Mouse (Mus musculus): ENCODE measurements around the gene Dcdc2b. TPM values are rescaled to one million over a fixed set of nuclear protein-coding genes. Genes with fewer than 3 reads are reported as not detected.

The Dcdc2b gene
- total and polyA plus RNA-seq, 2 experiments from 2014 or later = 0.82 to 2.7 TPM

- Histone ChIP-seq H3K27ac (ENCODE audit: low read depth, low read length) (no peak overlapping the region), H3K4me3 (ENCODE audit: low read depth, low read length) (no peak overlapping the region), H3K27me3 (ENCODE audit: insufficient read depth, low read length) (no peaks in the 10 kb centered on the region), H3K4me2 (ENCODE audit: low read depth, low read length, poor library complexity, severe bottlenecking) (no peak overlapping the region), H3K36me3 (ENCODE audit: insufficient read depth, low read length) (no peaks in the 10 kb centered on the region), H3K9ac (replicated peaks; ENCODE audit: low read length, poor library complexity, severe bottlenecking) (no peak overlapping the region), H3K9me3 (ENCODE audit: low read length) (no peaks in the 10 kb centered on the region), H3K4me1 (ENCODE audit: insufficient read depth, low read length) (no peaks in the 10 kb centered on the region)
- no peak for TF ChIP-seq CTCF (IDR thresholded peaks at IDR 0.05)
- DNase-seq (ENCODE audit: low spot score) = no peak
- no peak for ATAC-seq (ENCODE audit: low FRiP score)
- 80% methylated on average over 8 of the region's 8 CpGs for WGBS
Observed at GRCm38 (mm10) chr4:129563718-129564117, 50.3 kb downstream of the Dcdc2b start.

- Histone ChIP-seq H3K27me3 (ENCODE audit: insufficient read depth, low read length) (no peaks in the 10 kb centered on the region), H3K4me1 (ENCODE audit: insufficient read depth, low read length) (no peaks in the 10 kb centered on the region; the same call in 1 of the 2 replicates), H3K9me3 (ENCODE audit: low read length) (no peaks in the 10 kb centered on the region), H3K27ac (ENCODE audit: low read depth, low read length) (no peak overlapping the region), H3K36me3 (ENCODE audit: insufficient read depth, low read length) (no peaks in the 10 kb centered on the region), H3K4me2 (ENCODE audit: low read depth, low read length, poor library complexity, severe bottlenecking) (no peak overlapping the region), H3K9ac (replicated peaks; ENCODE audit: low read length, poor library complexity, severe bottlenecking) (no peak overlapping the region), H3K4me3 (ENCODE audit: low read depth, low read length) (no peak overlapping the region)
- ATAC-seq (ENCODE audit: low FRiP score) = no peak
- WGBS = 90% methylated on average over 5 of the region's 5 CpGs
- DNase-seq (ENCODE audit: low spot score) = no peak
- TF ChIP-seq CTCF (IDR thresholded peaks at IDR 0.05) = no peak
Observed at GRCm38 (mm10) chr4:129561184-129561583, 52.9 kb downstream of the Dcdc2b start.

Other genes starting within 250 kb of the Dcdc2b start
- gene Zbtb8a, start 236.1 kb downstream of the Dcdc2b start, total RNA-seq (2014; rRNA removed) = 22.9 and 25.2 TPM in 2 replicates
- gene Zbtb8a, start 236.1 kb downstream of the Dcdc2b start, polyA plus RNA-seq (2015; fragmentation: Nextera tagmentation; extraction: Ambion mirVana) = 15.5 and 15.8 TPM in 2 replicates
- gene Zbtb8b, start 173.4 kb downstream of the Dcdc2b start, total RNA-seq (2014; rRNA removed) = 14.3 and 15.1 TPM in 2 replicates
- 14.5 and 15.9 TPM in 2 replicates for gene Zbtb8b, start 173.4 kb downstream of the Dcdc2b start, polyA plus RNA-seq (2015; fragmentation: Nextera tagmentation; extraction: Ambion mirVana)
- 53.7 and 58.9 TPM in 2 replicates for gene Bsdc1, start 152.7 kb downstream of the Dcdc2b start, total RNA-seq (2014; rRNA removed)
- 27.0 and 27.1 TPM in 2 replicates for gene Bsdc1, start 152.7 kb downstream of the Dcdc2b start, polyA plus RNA-seq (2015; fragmentation: Nextera tagmentation; extraction: Ambion mirVana)
- 0.16 and 2.5 TPM in 2 replicates for gene Tssk3, start 123.2 kb downstream of the Dcdc2b start, total RNA-seq (2014; rRNA removed)
- gene Tssk3, start 123.2 kb downstream of the Dcdc2b start, polyA plus RNA-seq (2015; fragmentation: Nextera tagmentation; extraction: Ambion mirVana) = 1.7 and 1.8 TPM in 2 replicates
- 2.2 TPM in 1 of 2 replicates, not detected in the other for gene Fam229a, start 123.1 kb downstream of the Dcdc2b start, total RNA-seq (2014; rRNA removed)
- 4.3 and 5.4 TPM in 2 replicates for gene Fam229a, start 123.1 kb downstream of the Dcdc2b start, polyA plus RNA-seq (2015; fragmentation: Nextera tagmentation; extraction: Ambion mirVana)
- 1,529 and 1,586 TPM in 2 replicates for gene Marcksl1, start 100.7 kb downstream of the Dcdc2b start, total RNA-seq (2014; rRNA removed)
- gene Marcksl1, start 100.7 kb downstream of the Dcdc2b start, polyA plus RNA-seq (2015; fragmentation: Nextera tagmentation; extraction: Ambion mirVana) = 1,678 and 1,776 TPM in 2 replicates
- 28.3 and 31.2 TPM in 2 replicates for gene Hdac1, start 71.5 kb downstream of the Dcdc2b start, total RNA-seq (2014; rRNA removed)
- gene Hdac1, start 71.5 kb downstream of the Dcdc2b start, polyA plus RNA-seq (2015; fragmentation: Nextera tagmentation; extraction: Ambion mirVana) = 48.4 and 48.9 TPM in 2 replicates
- gene Lck, start 40.6 kb downstream of the Dcdc2b start, total RNA-seq (2014; rRNA removed) = 17.5 and 20.4 TPM in 2 replicates
- gene Lck, start 40.6 kb downstream of the Dcdc2b start, polyA plus RNA-seq (2015; fragmentation: Nextera tagmentation; extraction: Ambion mirVana) = 17.5 and 20.7 TPM in 2 replicates
- not detected in 2 replicates for gene Fam167b, start 35.7 kb downstream of the Dcdc2b start, total RNA-seq (2014; rRNA removed)
- gene Fam167b, start 35.7 kb downstream of the Dcdc2b start, polyA plus RNA-seq (2015; fragmentation: Nextera tagmentation; extraction: Ambion mirVana) = not detected in 2 replicates
- gene Eif3i, start 13.6 kb downstream of the Dcdc2b start, total RNA-seq (2014; rRNA removed) = 282 and 300 TPM in 2 replicates
- 213 and 222 TPM in 2 replicates for gene Eif3i, start 13.6 kb downstream of the Dcdc2b start, polyA plus RNA-seq (2015; fragmentation: Nextera tagmentation; extraction: Ambion mirVana)
- 146 and 189 TPM in 2 replicates for gene Tmem234, start 13.6 kb downstream of the Dcdc2b start, total RNA-seq (2014; rRNA removed)
- gene Tmem234, start 13.6 kb downstream of the Dcdc2b start, polyA plus RNA-seq (2015; fragmentation: Nextera tagmentation; extraction: Ambion mirVana) = 210 and 232 TPM in 2 replicates
- gene Iqcc, start 4.8 kb upstream of the Dcdc2b start, total RNA-seq (2014; rRNA removed) = 7.9 and 33.0 TPM in 2 replicates
- gene Iqcc, start 4.8 kb upstream of the Dcdc2b start, polyA plus RNA-seq (2015; fragmentation: Nextera tagmentation; extraction: Ambion mirVana) = 17.2 and 20.2 TPM in 2 replicates
- gene Ccdc28b, start 9.7 kb upstream of the Dcdc2b start, total RNA-seq (2014; rRNA removed) = 78.8 and 96.0 TPM in 2 replicates
- 174 and 182 TPM in 2 replicates for gene Ccdc28b, start 9.7 kb upstream of the Dcdc2b start, polyA plus RNA-seq (2015; fragmentation: Nextera tagmentation; extraction: Ambion mirVana)
- 33.4 and 38.2 TPM in 2 replicates for gene Txlna, start 26.8 kb upstream of the Dcdc2b start, total RNA-seq (2014; rRNA removed)
- gene Txlna, start 26.8 kb upstream of the Dcdc2b start, polyA plus RNA-seq (2015; fragmentation: Nextera tagmentation; extraction: Ambion mirVana) = 25.6 and 27.2 TPM in 2 replicates
- 63.1 and 65.3 TPM in 2 replicates for gene Kpna6, start 58.5 kb upstream of the Dcdc2b start, total RNA-seq (2014; rRNA removed)
- gene Kpna6, start 58.5 kb upstream of the Dcdc2b start, polyA plus RNA-seq (2015; fragmentation: Nextera tagmentation; extraction: Ambion mirVana) = 13.5 and 14.9 TPM in 2 replicates
- gene Tmem39b, start 82.6 kb upstream of the Dcdc2b start, total RNA-seq (2014; rRNA removed) = 26.0 and 29.6 TPM in 2 replicates
- 15.9 and 16.4 TPM in 2 replicates for gene Tmem39b, start 82.6 kb upstream of the Dcdc2b start, polyA plus RNA-seq (2015; fragmentation: Nextera tagmentation; extraction: Ambion mirVana)
- gene Khdrbs1, start 128.0 kb upstream of the Dcdc2b start, total RNA-seq (2014; rRNA removed) = 80.8 and 101 TPM in 2 replicates
- 78.0 and 87.2 TPM in 2 replicates for gene Khdrbs1, start 128.0 kb upstream of the Dcdc2b start, polyA plus RNA-seq (2015; fragmentation: Nextera tagmentation; extraction: Ambion mirVana)
- gene Ptp4a2, start 197.0 kb upstream of the Dcdc2b start, total RNA-seq (2014; rRNA removed) = 94.0 and 117 TPM in 2 replicates
- gene Ptp4a2, start 197.0 kb upstream of the Dcdc2b start, polyA plus RNA-seq (2015; fragmentation: Nextera tagmentation; extraction: Ambion mirVana) = 202 and 245 TPM in 2 replicates

Data from midbrain, postnatal 0 days (tissue).